Mouse (Mus musculus): ENCODE data around the gene Npm1. TPM values are rescaled to one million over a fixed set of nuclear protein-coding genes. Genes with fewer than 3 reads are reported as not detected.

Gene Npm1
- polyA plus RNA-seq, 1 experiment = 166 TPM

DNA sequence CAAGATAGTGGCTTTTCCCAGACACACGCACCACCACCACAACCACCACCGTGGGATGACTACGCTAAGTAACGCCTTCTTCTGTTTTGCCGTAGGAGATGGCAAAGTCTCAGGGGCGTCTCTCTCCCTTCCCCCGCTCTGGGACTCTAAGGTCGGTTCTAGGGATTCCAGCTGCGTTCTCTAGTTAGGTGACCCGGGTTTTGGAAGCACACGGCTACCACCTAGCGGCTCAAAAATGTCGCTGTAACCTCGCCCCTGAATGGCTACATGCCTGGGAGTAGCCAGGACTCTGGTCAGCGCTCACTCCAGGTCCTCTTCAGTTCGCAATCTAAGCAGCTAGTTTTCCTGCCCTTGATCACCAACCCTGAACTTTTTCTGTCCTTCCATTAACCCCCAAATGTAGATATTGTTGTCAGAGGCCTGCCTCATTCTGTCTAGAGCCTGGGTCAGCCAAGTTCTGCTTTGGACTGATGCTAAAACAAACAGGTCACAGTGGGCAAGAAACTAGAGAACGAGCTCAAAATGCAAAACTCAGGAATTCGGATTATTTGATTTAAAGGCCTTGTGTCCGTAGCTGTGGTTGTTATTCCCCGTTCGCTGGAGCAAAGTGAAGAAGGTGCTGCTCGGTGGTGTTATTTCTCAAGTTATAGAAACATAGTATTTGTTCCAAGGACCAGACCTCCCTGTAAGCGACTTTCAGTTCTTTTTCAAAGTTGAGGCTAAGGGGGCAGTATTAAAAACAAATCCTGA is 14.5 kb downstream of the Npm1 start:
- peak overlapping the region; percentile 22 for H3K4me3 ChIP-seq (ENCODE audit: control insufficient read depth, insufficient read depth, low read length)
- TF ChIP-seq POLR2A (IDR thresholded peaks at IDR 0.05; ENCODE audit: control insufficient read depth, extremely low read depth, insufficient read depth, low read length, poor library complexity) = no peak
- TF ChIP-seq CTCF (IDR thresholded peaks at IDR 0.05; ENCODE audit: borderline replicate concordance, control insufficient read depth, extremely low read depth, insufficient read depth, low read length, poor library complexity) = peak; percentile 63; the same call in 1 of the 2 replicates

DNA sequence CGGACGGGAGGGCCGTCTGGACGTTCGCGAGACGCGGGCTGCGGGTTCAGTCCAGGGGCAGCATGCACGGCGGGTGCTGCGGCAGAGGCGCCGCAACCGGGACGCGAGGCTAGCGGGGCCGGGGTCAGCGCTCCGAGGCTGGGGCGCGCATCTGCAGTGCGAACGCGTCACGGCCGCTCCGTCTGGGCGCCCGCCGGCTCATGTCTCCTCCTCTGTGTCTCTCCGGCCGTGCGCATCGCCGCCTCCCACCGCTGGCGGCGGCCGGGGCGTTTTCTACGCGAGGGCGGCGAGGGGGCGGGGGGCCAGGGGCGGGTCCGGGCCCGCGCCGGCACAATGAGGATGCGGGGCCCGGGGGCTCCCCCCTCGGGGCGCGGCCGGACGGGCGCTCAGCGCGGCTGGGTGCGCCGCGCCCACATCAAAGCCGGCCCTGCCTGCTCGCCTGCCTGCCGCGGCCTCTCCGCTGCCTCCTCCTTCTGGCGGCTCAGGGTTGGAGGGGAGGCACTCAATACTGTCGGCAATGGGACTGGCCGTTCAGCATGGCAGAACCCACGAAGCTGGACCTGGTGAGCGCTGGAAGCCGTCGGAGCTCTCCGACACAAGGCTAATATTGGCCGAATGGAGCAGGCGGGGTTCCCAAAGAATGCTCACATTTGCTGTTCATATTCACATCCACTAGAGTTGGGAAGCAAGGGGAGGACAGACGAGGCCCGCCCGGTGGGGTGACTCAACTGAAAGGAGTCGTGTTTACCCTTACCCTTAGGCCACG is 15.3 kb downstream of the Npm1 start:
- DNase-seq = peak; percentile 32
- Histone ChIP-seq H3K27ac (ENCODE audit: control insufficient read depth, insufficient read depth, low read length) (no peak overlapping the region), H3K4me1 (replicated peaks; ENCODE audit: control insufficient read depth, insufficient read depth, low read length) (peaks cover 15% of the 10 kb centered on the region), H3K27me3 (ENCODE audit: control insufficient read depth, insufficient read depth, low read length) (peaks cover 10% of the 10 kb centered on the region; the same call in 1 of the 2 replicates), H3K36me3 (ENCODE audit: control insufficient read depth, insufficient read depth, low read length) (peaks cover 23% of the 10 kb centered on the region), H3K4me3 (ENCODE audit: control insufficient read depth, insufficient read depth, low read length) (peak overlapping the region; percentile 41)
- TF ChIP-seq POLR2A (IDR thresholded peaks at IDR 0.05; ENCODE audit: control insufficient read depth, extremely low read depth, insufficient read depth, low read length, poor library complexity) (no peak), CTCF (IDR thresholded peaks at IDR 0.05; ENCODE audit: borderline replicate concordance, control insufficient read depth, extremely low read depth, insufficient read depth, low read length, poor library complexity) (no peak)
- WGBS = 1% methylated on average over 80 of the region's 85 CpGs

More for the DNA sequence above, 14.5 kb downstream of the Npm1 start:
- Histone ChIP-seq H3K36me3 (ENCODE audit: control insufficient read depth, insufficient read depth, low read length) (peaks cover 30% of the 10 kb centered on the region), H3K27me3 (ENCODE audit: control insufficient read depth, insufficient read depth, low read length) (peaks cover 10% of the 10 kb centered on the region; the same call in 1 of the 2 replicates), H3K4me1 (replicated peaks; ENCODE audit: control insufficient read depth, insufficient read depth, low read length) (peaks cover 15% of the 10 kb centered on the region), H3K27ac (ENCODE audit: control insufficient read depth, insufficient read depth, low read length) (no peak overlapping the region)
- WGBS = 21% methylated on average over 23 of the region's 23 CpGs
- peak; percentile 63 for DNase-seq

DNA sequence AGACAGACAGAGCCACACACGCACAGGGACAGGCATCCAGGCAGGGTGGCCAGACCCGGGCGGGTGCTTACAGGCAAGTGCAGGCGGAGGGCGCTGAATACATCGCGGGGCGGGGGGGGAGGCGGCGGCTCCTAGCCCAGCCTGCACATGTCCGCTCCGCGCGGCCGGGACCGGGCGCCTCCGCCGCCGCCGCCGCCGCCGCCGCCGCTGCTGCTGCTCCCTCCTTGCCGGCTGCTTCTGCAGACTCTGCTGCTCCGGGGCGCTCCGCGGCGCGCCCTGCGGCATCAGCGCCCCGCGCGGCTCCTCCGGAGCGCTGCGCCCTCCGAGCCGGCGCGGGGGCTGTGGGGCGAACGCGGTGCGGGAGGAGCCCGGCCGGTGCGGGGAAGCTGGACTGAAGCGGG is 15.8 kb downstream of the Npm1 start, which contains the start of gene Fgf18:
TSS of gene Fgf18 (minus strand) at position 230 of the 401 bp plus-strand sequence.
- peaks cover 15% of the 10 kb centered on the region for H3K4me1 ChIP-seq (replicated peaks; ENCODE audit: control insufficient read depth, insufficient read depth, low read length)
- H3K27ac ChIP-seq (ENCODE audit: control insufficient read depth, insufficient read depth, low read length) = no peak within 1 kb of the TSS
- H3K36me3 ChIP-seq (ENCODE audit: control insufficient read depth, insufficient read depth, low read length) = peaks cover 21% of the 10 kb centered on the region
- H3K27me3 ChIP-seq (ENCODE audit: control insufficient read depth, insufficient read depth, low read length) = peaks cover 10% of the 10 kb centered on the region; the same call in 1 of the 2 replicates
- TF ChIP-seq POLR2A (IDR thresholded peaks at IDR 0.05; ENCODE audit: control insufficient read depth, extremely low read depth, insufficient read depth, low read length, poor library complexity) (no peak), CTCF (IDR thresholded peaks at IDR 0.05; ENCODE audit: borderline replicate concordance, control insufficient read depth, extremely low read depth, insufficient read depth, low read length, poor library complexity) (no peak)
- H3K4me3 ChIP-seq (ENCODE audit: control insufficient read depth, insufficient read depth, low read length) = peak within 1 kb of the TSS; percentile 41
- no peak for DNase-seq
- WGBS = 1% methylated on average over 53 of the region's 53 CpGs

DNA sequence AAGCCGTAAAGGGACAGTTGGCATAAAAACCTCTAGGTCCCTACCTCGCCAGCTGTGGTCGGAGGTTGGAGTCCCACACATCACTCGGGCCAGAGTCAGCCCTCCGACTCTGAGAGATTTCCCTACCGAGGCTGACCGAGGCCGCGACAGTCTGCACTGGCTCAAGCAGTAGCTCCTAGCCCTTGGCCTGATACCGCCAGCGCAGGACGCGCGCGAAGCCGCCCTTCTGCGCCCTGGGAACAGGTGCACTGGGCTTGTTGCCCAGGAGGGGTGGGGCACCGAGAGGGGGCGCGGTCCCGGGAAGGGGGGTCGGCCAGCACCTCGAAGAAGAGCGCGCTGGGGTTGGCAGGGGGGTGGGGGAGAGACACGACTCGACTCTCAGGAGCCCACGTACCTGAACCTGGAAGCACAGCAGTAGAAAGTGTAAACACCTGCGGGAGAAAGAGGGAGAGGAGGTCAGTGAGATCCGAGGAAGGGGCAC is 16.3 kb downstream of the Npm1 start:
- Histone ChIP-seq H3K27ac (ENCODE audit: control insufficient read depth, insufficient read depth, low read length) (no peak overlapping the region), H3K4me3 (ENCODE audit: control insufficient read depth, insufficient read depth, low read length) (peak overlapping the region; percentile 17; the same call in 1 of the 2 replicates), H3K4me1 (replicated peaks; ENCODE audit: control insufficient read depth, insufficient read depth, low read length) (peaks cover 15% of the 10 kb centered on the region), H3K27me3 (ENCODE audit: control insufficient read depth, insufficient read depth, low read length) (peaks cover 10% of the 10 kb centered on the region; the same call in 1 of the 2 replicates), H3K36me3 (ENCODE audit: control insufficient read depth, insufficient read depth, low read length) (peaks cover 16% of the 10 kb centered on the region)
- DNase-seq = peak; percentile 30
- no peak for TF ChIP-seq POLR2A (IDR thresholded peaks at IDR 0.05; ENCODE audit: control insufficient read depth, extremely low read depth, insufficient read depth, low read length, poor library complexity)
- 3% methylated on average over 30 of the region's 30 CpGs for WGBS

DNA sequence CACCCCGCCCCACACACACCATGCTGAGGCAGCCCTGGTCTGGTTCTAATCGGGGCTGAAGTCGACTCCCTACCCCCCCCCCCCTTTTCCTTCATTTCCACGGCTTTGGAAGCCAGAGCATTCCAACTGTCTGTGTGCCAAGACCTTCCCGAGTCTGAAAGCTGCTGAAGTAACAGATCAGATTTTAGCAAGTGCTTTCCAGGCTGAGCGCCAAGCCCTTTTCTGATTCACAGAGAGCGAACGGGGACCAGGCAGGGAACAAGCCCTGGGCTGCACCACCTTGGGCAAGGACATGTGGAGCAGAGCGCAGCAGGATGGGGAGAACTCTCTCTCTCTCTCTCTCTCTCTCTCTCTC is 16.9 kb downstream of the Npm1 start:
- WGBS = 26% methylated on average over 9 of the region's 9 CpGs
- Histone ChIP-seq H3K36me3 (ENCODE audit: control insufficient read depth, insufficient read depth, low read length) (peaks cover 12% of the 10 kb centered on the region), H3K27me3 (ENCODE audit: control insufficient read depth, insufficient read depth, low read length) (peaks cover 10% of the 10 kb centered on the region; the same call in 1 of the 2 replicates), H3K27ac (ENCODE audit: control insufficient read depth, insufficient read depth, low read length) (no peak overlapping the region), H3K4me3 (ENCODE audit: control insufficient read depth, insufficient read depth, low read length) (no peak overlapping the region), H3K4me1 (replicated peaks; ENCODE audit: control insufficient read depth, insufficient read depth, low read length) (peaks cover 15% of the 10 kb centered on the region)
- TF ChIP-seq POLR2A (IDR thresholded peaks at IDR 0.05; ENCODE audit: control insufficient read depth, extremely low read depth, insufficient read depth, low read length, poor library complexity) (no peak), CTCF (IDR thresholded peaks at IDR 0.05; ENCODE audit: borderline replicate concordance, control insufficient read depth, extremely low read depth, insufficient read depth, low read length, poor library complexity) (no peak)
- DNase-seq = no peak

Data from thymus, adult 2 months (tissue).